Mouse (Mus musculus) bone marrow macrophage, adult 2 months (primary cell): ENCODE data around the gene Fbxl13.

ENCODE experiments used
- CTCF ChIP-seq: IDR thresholded peaks from 2 replicates; pipeline ENCODE4 v1.5.1; 2012; ENCODE audit warnings: low read depth, mild to moderate bottlenecking, low read length, moderate library complexity
- POLR2A ChIP-seq: IDR thresholded peaks from 2 replicates; pipeline ENCODE4 v1.6.1; 2012; ENCODE audit warnings: mild to moderate bottlenecking, low read depth, low read length, borderline replicate concordance

- TF ChIP-seq POLR2A (no peak), CTCF (no peak)
These were observed 204.5 kb downstream of the Fbxl13 start for GRCm38 (mm10) chr5:21440833-21441530.
